Mouse (Mus musculus): ENCODE results near the gene Crebbp. TPM values are rescaled to one million over a fixed set of nuclear protein-coding genes. Genes with fewer than 3 reads are reported as not detected.

The Crebbp gene
- polyA plus RNA-seq, 1 experiment from 2014 or later: 47.3 TPM

DNA sequence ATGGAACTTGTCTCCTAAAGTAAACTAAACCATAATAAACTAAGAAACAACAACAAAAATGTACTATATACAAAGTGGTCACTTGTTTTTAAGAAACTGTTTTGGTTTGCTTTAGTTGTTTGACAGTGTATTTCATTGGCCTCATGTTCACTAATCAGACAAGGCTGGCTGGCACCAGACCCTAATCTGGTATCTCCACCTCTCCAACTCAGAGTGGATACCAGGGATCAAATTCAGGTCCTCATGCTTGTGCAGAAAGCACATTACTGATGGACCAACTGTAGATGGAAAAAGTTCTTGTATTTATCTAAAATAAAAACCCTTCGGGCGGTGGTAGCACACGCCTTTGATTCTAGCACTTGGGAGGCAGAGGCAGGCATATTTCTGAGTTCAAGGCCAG, 38.7 kb downstream of the Crebbp start:
- H3K27me3 ChIP-seq (ENCODE audit: control insufficient read depth, insufficient read depth, low read length): no peaks in the 10 kb centered on the region
- H3K36me3 ChIP-seq (ENCODE audit: control insufficient read depth, insufficient read depth, low read length): peaks cover 7% of the 10 kb centered on the region; the same call in 1 of the 2 replicates
- H3K4me2 ChIP-seq (replicated peaks; ENCODE audit: low read depth, low read length): no peak overlapping the region
- no peak overlapping the region for H3K9ac ChIP-seq (ENCODE audit: low read depth, low read length)
- WGBS: 96% methylated on average over 3 of the region's 3 CpGs
- H3K27ac ChIP-seq (ENCODE audit: low read depth, low read length): no peak overlapping the region
- H3K4me3 ChIP-seq (ENCODE audit: low read depth, low read length): no peak overlapping the region
- H3K9me3 ChIP-seq (ENCODE audit: control insufficient read depth, low read length): no peaks in the 10 kb centered on the region
- H3K4me1 ChIP-seq (replicated peaks; ENCODE audit: control insufficient read depth, insufficient read depth, low read length): no peaks in the 10 kb centered on the region
- no peak for ATAC-seq (ENCODE audit: low FRiP score)
- no peak for DNase-seq (ENCODE audit: low spot score)

DNA sequence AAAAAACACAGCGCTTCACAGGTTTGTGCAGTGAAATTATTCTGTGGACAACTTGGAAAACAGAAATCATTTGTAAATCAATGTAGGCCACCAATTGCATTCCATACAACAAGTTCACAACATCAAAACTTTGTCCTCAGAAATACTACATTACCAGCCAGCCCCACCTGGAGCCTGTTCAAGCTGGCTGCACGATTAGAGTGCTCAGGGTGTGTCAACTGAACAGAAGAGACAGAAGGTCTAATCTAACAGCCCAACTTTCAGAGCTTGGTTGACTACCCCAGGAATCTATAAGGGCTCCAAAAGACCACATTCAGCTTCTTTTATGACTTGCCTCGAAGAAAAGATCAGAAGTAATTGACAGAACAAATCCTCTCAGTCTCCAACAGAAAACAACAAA, 44.3 kb downstream of the Crebbp start:
- DNase-seq (ENCODE audit: low spot score) (no peak), ATAC-seq (ENCODE audit: low FRiP score) (no peak)
- no peak overlapping the region for H3K27ac ChIP-seq (ENCODE audit: low read depth, low read length)
- WGBS: 93% methylated on average over 3 of the region's 3 CpGs
- H3K4me3 ChIP-seq (ENCODE audit: low read depth, low read length): no peak overlapping the region
- no peaks in the 10 kb centered on the region for H3K9me3 ChIP-seq (ENCODE audit: control insufficient read depth, low read length)
- H3K4me1 ChIP-seq (replicated peaks; ENCODE audit: control insufficient read depth, insufficient read depth, low read length): no peaks in the 10 kb centered on the region
- no peak overlapping the region for H3K4me2 ChIP-seq (replicated peaks; ENCODE audit: low read depth, low read length)
- peaks cover 6% of the 10 kb centered on the region; the same call in 1 of the 2 replicates for H3K36me3 ChIP-seq (ENCODE audit: control insufficient read depth, insufficient read depth, low read length)
- H3K27me3 ChIP-seq (ENCODE audit: control insufficient read depth, insufficient read depth, low read length): no peaks in the 10 kb centered on the region
- no peak overlapping the region for H3K9ac ChIP-seq (ENCODE audit: low read depth, low read length)

DNA sequence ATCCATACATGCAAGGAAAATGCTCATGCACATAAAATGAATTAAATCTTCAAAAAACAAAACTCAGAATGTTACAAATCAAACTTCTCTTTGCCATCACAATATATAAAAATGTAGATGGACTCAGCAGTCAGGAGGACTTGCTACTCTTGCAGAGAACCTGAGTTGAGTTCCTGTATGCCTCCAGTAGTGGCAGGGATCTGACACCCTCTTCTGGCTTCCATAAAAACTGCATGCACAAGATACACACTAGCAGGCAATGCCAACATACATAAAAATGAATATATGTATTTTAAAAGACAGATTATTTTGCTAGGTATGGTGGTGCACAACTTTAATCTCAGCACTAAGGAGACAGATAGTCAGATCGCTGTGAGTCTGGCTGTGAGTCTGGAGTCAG, 45.3 kb downstream of the Crebbp start:
- Histone ChIP-seq H3K4me3 (ENCODE audit: low read depth, low read length) (no peak overlapping the region), H3K9ac (ENCODE audit: low read depth, low read length) (no peak overlapping the region), H3K4me1 (replicated peaks; ENCODE audit: control insufficient read depth, insufficient read depth, low read length) (no peaks in the 10 kb centered on the region), H3K9me3 (ENCODE audit: control insufficient read depth, low read length) (no peaks in the 10 kb centered on the region), H3K27me3 (ENCODE audit: control insufficient read depth, insufficient read depth, low read length) (no peaks in the 10 kb centered on the region), H3K27ac (ENCODE audit: low read depth, low read length) (no peak overlapping the region), H3K36me3 (ENCODE audit: control insufficient read depth, insufficient read depth, low read length) (peaks cover 6% of the 10 kb centered on the region; the same call in 1 of the 2 replicates), H3K4me2 (replicated peaks; ENCODE audit: low read depth, low read length) (no peak overlapping the region)
- DNase-seq (ENCODE audit: low spot score) (no peak), ATAC-seq (ENCODE audit: low FRiP score) (no peak)
- WGBS: 97% methylated on average over 1 of the region's 1 CpGs

DNA sequence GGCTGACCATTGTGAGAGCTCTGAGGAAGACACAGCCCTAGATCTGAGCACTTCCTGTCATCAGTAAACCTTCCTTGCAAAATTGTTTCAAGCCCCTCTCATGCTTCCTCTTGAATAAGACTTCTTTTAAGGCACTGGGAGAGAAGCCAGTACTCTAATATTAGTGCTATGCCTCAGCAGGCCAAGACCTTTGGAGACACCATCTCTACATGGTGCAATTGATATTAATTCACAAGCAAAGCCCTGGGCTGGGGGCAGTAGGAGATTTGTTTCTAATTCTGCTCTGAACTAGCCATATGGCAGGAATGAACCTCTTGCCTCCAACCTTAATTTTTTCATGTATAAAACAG, 52.9 kb downstream of the Crebbp start:
- no peak for ATAC-seq (ENCODE audit: low FRiP score)
- H3K9me3 ChIP-seq (ENCODE audit: control insufficient read depth, low read length): no peaks in the 10 kb centered on the region

DNA sequence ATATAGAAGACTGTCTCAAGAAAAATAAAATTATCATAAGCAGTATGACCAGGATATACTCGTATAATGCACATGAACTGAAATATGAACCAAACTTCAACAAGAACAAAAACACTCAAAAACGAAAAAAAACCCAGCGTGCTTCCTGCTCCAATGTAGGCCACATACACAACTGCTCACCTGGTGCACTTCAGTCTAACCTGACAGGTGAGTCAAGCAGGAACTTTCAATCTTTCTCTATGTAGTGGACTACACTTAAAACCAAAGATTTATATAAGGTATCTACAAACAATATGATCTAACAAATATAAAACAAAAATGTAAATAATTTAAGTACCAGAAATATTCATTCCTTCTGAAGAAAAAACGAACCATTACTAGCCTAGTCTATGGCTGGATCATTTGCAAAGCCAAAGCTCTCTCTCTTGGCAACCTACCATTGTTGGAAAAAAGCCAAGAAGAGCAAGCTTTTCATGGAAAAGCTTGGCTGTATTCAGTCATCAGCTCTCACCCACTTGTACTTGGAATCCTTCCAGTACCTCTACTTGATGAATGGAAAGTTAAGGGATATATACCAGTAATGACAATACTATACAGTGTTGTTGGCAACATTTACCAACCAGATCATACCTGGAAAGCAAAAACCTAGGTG, 53.4 kb downstream of the Crebbp start:
- Histone ChIP-seq H3K4me3 (ENCODE audit: low read depth, low read length) (no peak overlapping the region), H3K9me3 (ENCODE audit: control insufficient read depth, low read length) (no peaks in the 10 kb centered on the region), H3K27ac (ENCODE audit: low read depth, low read length) (no peak overlapping the region), H3K36me3 (ENCODE audit: control insufficient read depth, insufficient read depth, low read length) (no peaks in the 10 kb centered on the region), H3K4me1 (replicated peaks; ENCODE audit: control insufficient read depth, insufficient read depth, low read length) (no peaks in the 10 kb centered on the region), H3K9ac (ENCODE audit: low read depth, low read length) (no peak overlapping the region), H3K4me2 (replicated peaks; ENCODE audit: low read depth, low read length) (no peak overlapping the region), H3K27me3 (ENCODE audit: control insufficient read depth, insufficient read depth, low read length) (no peaks in the 10 kb centered on the region)
- no peak for ATAC-seq (ENCODE audit: low FRiP score)
- DNase-seq (ENCODE audit: low spot score): no peak
- WGBS: 94% methylated on average over 4 of the region's 4 CpGs

More for the DNA sequence above, 52.9 kb downstream of the Crebbp start:
- no peaks in the 10 kb centered on the region for H3K4me1 ChIP-seq (replicated peaks; ENCODE audit: control insufficient read depth, insufficient read depth, low read length)
- no peak overlapping the region for H3K4me3 ChIP-seq (ENCODE audit: low read depth, low read length)
- H3K9ac ChIP-seq (ENCODE audit: low read depth, low read length): no peak overlapping the region
- no peak overlapping the region for H3K27ac ChIP-seq (ENCODE audit: low read depth, low read length)
- no peaks in the 10 kb centered on the region for H3K36me3 ChIP-seq (ENCODE audit: control insufficient read depth, insufficient read depth, low read length)
- H3K4me2 ChIP-seq (replicated peaks; ENCODE audit: low read depth, low read length): no peak overlapping the region
- no peak for DNase-seq (ENCODE audit: low spot score)
- H3K27me3 ChIP-seq (ENCODE audit: control insufficient read depth, insufficient read depth, low read length): no peaks in the 10 kb centered on the region

DNA sequence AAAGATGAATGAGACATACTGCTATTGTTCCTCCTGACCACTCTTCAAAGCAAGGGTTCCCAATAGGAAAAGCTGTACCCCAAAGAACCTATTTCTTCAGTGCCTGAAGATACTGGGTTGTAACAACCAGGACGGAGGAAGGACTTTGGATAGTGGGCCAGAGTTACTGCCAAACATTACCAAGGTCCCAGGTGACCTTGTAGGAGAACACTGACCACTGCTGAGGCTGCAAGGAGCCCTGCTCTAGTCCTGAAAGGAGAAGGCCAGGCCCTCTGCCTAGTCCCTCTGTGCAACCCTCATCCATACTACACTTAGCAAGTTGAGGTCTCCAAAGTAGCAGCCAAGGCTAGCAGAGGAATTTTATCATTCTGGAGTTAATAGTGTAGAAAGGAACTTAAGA, 60.7 kb downstream of the Crebbp start:
- Histone ChIP-seq H3K27me3 (ENCODE audit: control insufficient read depth, insufficient read depth, low read length) (no peaks in the 10 kb centered on the region), H3K9ac (ENCODE audit: low read depth, low read length) (no peak overlapping the region), H3K4me2 (replicated peaks; ENCODE audit: low read depth, low read length) (no peak overlapping the region), H3K4me1 (replicated peaks; ENCODE audit: control insufficient read depth, insufficient read depth, low read length) (no peaks in the 10 kb centered on the region), H3K36me3 (ENCODE audit: control insufficient read depth, insufficient read depth, low read length) (no peaks in the 10 kb centered on the region), H3K9me3 (ENCODE audit: control insufficient read depth, low read length) (no peaks in the 10 kb centered on the region), H3K27ac (ENCODE audit: low read depth, low read length) (no peak overlapping the region), H3K4me3 (ENCODE audit: low read depth, low read length) (no peak overlapping the region)
- ATAC-seq (ENCODE audit: low FRiP score) (no peak), DNase-seq (ENCODE audit: low spot score) (no peak)
- WGBS: 92% methylated on average over 1 of the region's 1 CpGs

DNA sequence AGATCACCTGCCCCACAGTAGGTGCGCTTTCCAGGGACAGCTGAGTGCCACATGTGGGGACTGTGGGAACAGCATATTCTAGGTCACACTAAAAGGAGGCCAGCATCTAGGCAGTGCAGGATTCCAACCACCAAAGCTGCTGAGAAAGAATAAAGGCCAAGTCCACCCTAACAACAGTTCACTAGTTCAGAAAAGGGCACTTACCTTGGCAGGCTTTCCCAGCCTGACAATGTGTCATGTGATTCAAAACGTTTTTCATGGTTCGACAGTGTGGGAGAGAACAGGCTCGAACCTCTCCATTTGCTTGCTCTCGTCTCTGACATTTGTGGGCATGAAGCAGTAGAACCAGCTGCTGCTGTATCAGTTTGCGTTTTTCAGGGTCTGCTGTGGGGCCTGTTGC, 75.3 kb downstream of the Crebbp start:
- Histone ChIP-seq H3K36me3 (ENCODE audit: control insufficient read depth, insufficient read depth, low read length) (0 out of 2 replicates have a peak, but pooled peaks cover 3% of the 10 kb centered on the region), H3K27me3 (ENCODE audit: control insufficient read depth, insufficient read depth, low read length) (no peaks in the 10 kb centered on the region), H3K9ac (ENCODE audit: low read depth, low read length) (no peak overlapping the region), H3K4me3 (ENCODE audit: low read depth, low read length) (no peak overlapping the region), H3K9me3 (ENCODE audit: control insufficient read depth, low read length) (no peaks in the 10 kb centered on the region), H3K4me1 (replicated peaks; ENCODE audit: control insufficient read depth, insufficient read depth, low read length) (no peaks in the 10 kb centered on the region), H3K27ac (ENCODE audit: low read depth, low read length) (no peak overlapping the region), H3K4me2 (replicated peaks; ENCODE audit: low read depth, low read length) (no peak overlapping the region)
- ATAC-seq (ENCODE audit: low FRiP score) (no peak), DNase-seq (ENCODE audit: low spot score) (no peak)
- WGBS: 86% methylated on average over 6 of the region's 6 CpGs

DNA sequence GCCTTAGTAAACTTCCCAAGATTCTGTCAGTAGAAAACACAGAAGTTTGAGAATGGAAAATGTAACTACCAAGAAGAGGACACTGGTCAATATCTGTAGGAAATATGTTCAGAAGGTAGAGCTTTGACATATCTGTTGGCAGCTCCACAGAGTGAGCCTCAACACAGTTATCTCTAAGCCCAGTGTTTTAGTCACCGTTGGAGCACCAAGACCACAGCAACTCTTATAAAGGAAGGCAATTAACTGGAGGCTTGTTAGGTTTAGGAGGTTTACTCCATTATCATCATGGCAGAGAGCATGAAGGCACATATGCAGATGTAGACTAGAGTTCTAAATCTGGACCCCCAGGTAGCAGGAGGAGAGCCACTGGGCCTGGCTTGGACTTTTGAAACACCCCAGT, 80.0 kb downstream of the Crebbp start:
- Histone ChIP-seq H3K36me3 (ENCODE audit: control insufficient read depth, insufficient read depth, low read length) (0 out of 2 replicates have a peak, but pooled peaks cover 3% of the 10 kb centered on the region), H3K27ac (ENCODE audit: low read depth, low read length) (no peak overlapping the region), H3K4me3 (ENCODE audit: low read depth, low read length) (no peak overlapping the region), H3K4me1 (replicated peaks; ENCODE audit: control insufficient read depth, insufficient read depth, low read length) (no peaks in the 10 kb centered on the region), H3K4me2 (replicated peaks; ENCODE audit: low read depth, low read length) (no peak overlapping the region), H3K9me3 (ENCODE audit: control insufficient read depth, low read length) (no peaks in the 10 kb centered on the region), H3K9ac (ENCODE audit: low read depth, low read length) (no peak overlapping the region), H3K27me3 (ENCODE audit: control insufficient read depth, insufficient read depth, low read length) (no peaks in the 10 kb centered on the region)
- ATAC-seq (ENCODE audit: low FRiP score) (no peak), DNase-seq (ENCODE audit: low spot score) (no peak)
- 90% methylated on average over 1 of the region's 1 CpGs for WGBS

DNA sequence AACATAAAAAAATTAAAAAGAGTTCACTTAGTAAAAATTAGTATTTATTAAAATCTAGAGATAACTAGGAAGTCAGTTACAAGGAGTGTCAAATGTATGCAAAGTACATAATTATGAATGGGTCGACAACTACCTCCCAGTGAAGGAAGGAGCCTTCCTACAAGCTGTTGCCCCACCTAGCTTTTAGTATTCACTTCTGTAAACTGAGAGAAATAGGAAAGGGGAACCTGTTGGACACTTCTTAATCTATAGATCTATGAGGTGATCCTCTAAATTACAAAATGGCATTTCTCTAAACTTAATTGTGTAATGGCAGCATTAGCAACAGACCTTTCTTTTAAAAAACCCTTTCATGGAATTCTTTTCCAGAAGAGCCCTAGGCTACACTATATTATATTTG, 84.9 kb downstream of the Crebbp start:
- 93% methylated on average over 1 of the region's 1 CpGs for WGBS
- Histone ChIP-seq H3K27ac (ENCODE audit: low read depth, low read length) (no peak overlapping the region), H3K4me1 (replicated peaks; ENCODE audit: control insufficient read depth, insufficient read depth, low read length) (no peaks in the 10 kb centered on the region), H3K36me3 (ENCODE audit: control insufficient read depth, insufficient read depth, low read length) (no peaks in the 10 kb centered on the region), H3K27me3 (ENCODE audit: control insufficient read depth, insufficient read depth, low read length) (no peaks in the 10 kb centered on the region), H3K9me3 (ENCODE audit: control insufficient read depth, low read length) (no peaks in the 10 kb centered on the region), H3K4me2 (replicated peaks; ENCODE audit: low read depth, low read length) (no peak overlapping the region), H3K4me3 (ENCODE audit: low read depth, low read length) (no peak overlapping the region), H3K9ac (ENCODE audit: low read depth, low read length) (no peak overlapping the region)
- DNase-seq (ENCODE audit: low spot score) (no peak), ATAC-seq (ENCODE audit: low FRiP score) (no peak)
